Mouse (Mus musculus) urinary bladder, adult 18-20 months (tissue): Measurements from ENCODE around the gene Zfp871.

Source experiments
- DNase-seq, 2 experiments: peaks; one replicate each; pipeline ENCODE4 v3.0.0; 2022; ENCODE audit warnings: low spot score in 2 of 2, mixed read lengths in 2 of 2

Zfp871 gene

GRCm38 (mm10) chr17:32788094-32788559, at the start of gene Zfp871:
Gene Zfp871, minus strand, starts transcription at chr17:32788287.
- peak; percentile 75 to 83 for DNase-seq

GRCm38 (mm10) chr17:32830418-32830782, 42.3 kb upstream of the Zfp871 start:
- DNase-seq: no peak

- DNase-seq: peak; percentile 59 to 60
Observed at GRCm38 (mm10) chr17:32829540-32830417, 41.7 kb upstream of the Zfp871 start, which contains the start of gene Zfp799. Gene Zfp799, minus strand, starts transcription at chr17:32830261.

- DNase-seq: no peak
Observed at GRCm38 (mm10) chr17:32816074-32816784, 28.1 kb upstream of the Zfp871 start.

- no peak for DNase-seq
Observed at GRCm38 (mm10) chr17:32814136-32814535, 26.0 kb upstream of the Zfp871 start.

- DNase-seq: no peak
Observed at GRCm38 (mm10) chr17:32810648-32811047, 22.6 kb upstream of the Zfp871 start.

GRCm38 (mm10) chr17:32809544-32810374, 21.7 kb upstream of the Zfp871 start, which contains the start of gene Zfp811:
Gene Zfp811, minus strand, starts transcription at chr17:32809931.
- DNase-seq: no peak

- DNase-seq: no peak
Observed at GRCm38 (mm10) chr17:32808921-32809320, 20.8 kb upstream of the Zfp871 start.

GRCm38 (mm10) chr17:32789244-32789643, 1.2 kb upstream of the Zfp871 start:
- no peak for DNase-seq

GRCm38 (mm10) chr17:32788576-32788975, 489 bp upstream of the Zfp871 start:
- no peak for DNase-seq

GRCm38 (mm10) chr17:32787436-32788093, 522 bp downstream of the Zfp871 start:
- DNase-seq: no peak

GRCm38 (mm10) chr17:32786944-32787343, 1.1 kb downstream of the Zfp871 start:
- DNase-seq: no peak

GRCm38 (mm10) chr17:32785656-32786055, 2.4 kb downstream of the Zfp871 start:
- no peak for DNase-seq

- DNase-seq: no peak
Observed at GRCm38 (mm10) chr17:32777564-32777963, 10.5 kb downstream of the Zfp871 start.

- DNase-seq: no peak
Observed at GRCm38 (mm10) chr17:32771213-32771612, 16.9 kb downstream of the Zfp871 start.

GRCm38 (mm10) chr17:32766422-32766821, 21.7 kb downstream of the Zfp871 start:
- no peak for DNase-seq

- no peak for DNase-seq
Observed at GRCm38 (mm10) chr17:32757331-32757730, 30.8 kb downstream of the Zfp871 start.

GRCm38 (mm10) chr17:32753634-32754033, 34.5 kb downstream of the Zfp871 start:
- no peak for DNase-seq

GRCm38 (mm10) chr17:32752813-32753360, 35.2 kb downstream of the Zfp871 start:
- no peak for DNase-seq

GRCm38 (mm10) chr17:32750611-32751010, 37.5 kb downstream of the Zfp871 start:
- DNase-seq: no peak

- DNase-seq: no peak
Observed at GRCm38 (mm10) chr17:32741057-32741456, 47.0 kb downstream of the Zfp871 start.
